Mouse (Mus musculus) small intestine, adult 2 months (tissue): ENCODE measurements at regions not wholly inside any gene's neighbourhood (a gene's known extent, or its start where the extent isn't known, plus 50 kb on each side); places are given as distances from the start of the nearest gene placed in this dataset.

Experiments used
- H3K27ac ChIP-seq: fragments of 200-500 bp; 2 replicates; pipeline ENCODE4 v1.5.1; 2012; ENCODE audit warnings: low read depth, low read length, control low read depth, inconsistent platforms; ENCODE audit not compliant: insufficient read depth
- H3K27me3 ChIP-seq: fragments of 200-500 bp; 2 replicates; pipeline ENCODE4 v1.6.1; 2012; ENCODE audit warnings: mild to moderate bottlenecking, moderate library complexity, low read length, inconsistent platforms; ENCODE audit not compliant: control insufficient read depth, insufficient read depth
- H3K36me3 ChIP-seq: fragments of 200-500 bp; 2 replicates; pipeline ENCODE4 v1.6.1; 2012; ENCODE audit warnings: mild to moderate bottlenecking, low read length, control low read depth, inconsistent platforms; ENCODE audit not compliant: control insufficient read depth, insufficient read depth
- H3K4me1 ChIP-seq: fragments of 200-500 bp; 2 replicates; pipeline ENCODE4 v1.6.1; 2012; ENCODE audit warnings: low read length, inconsistent platforms, mixed read lengths; ENCODE audit not compliant: control insufficient read depth, insufficient read depth, insufficient read length
- H3K4me3 ChIP-seq: fragments of 200-500 bp; 2 replicates; pipeline ENCODE4 v1.5.1; 2012; ENCODE audit warnings: low read depth, mild to moderate bottlenecking, control low read depth, inconsistent platforms, low read length, moderate library complexity
- CTCF ChIP-seq: fragments of 200-500 bp; IDR thresholded peaks from 2 replicates; pipeline ENCODE4 v1.5.1; 2012; ENCODE audit warnings: low read depth, mild to moderate bottlenecking, control low read depth, inconsistent platforms, low read length, moderate library complexity, mixed read lengths; ENCODE audit not compliant: insufficient replicate concordance, insufficient read length; ENCODE audit errors: extremely low read depth
- POLR2A ChIP-seq: fragments of 200-500 bp; IDR thresholded peaks from 2 replicates; pipeline ENCODE4 v1.6.1; 2012; ENCODE audit warnings: low read depth, mild to moderate bottlenecking, control low read depth, inconsistent platforms, low read length, moderate library complexity
- WGBS: fragments of 180-500 bp; shearing (Covaris S2); methylation state at CpG from one replicate; pipeline ENCODE4 v1.1.7; 2018; 5-methylcytosine and 5-hydroxymethylcytosine counted together

DNA sequence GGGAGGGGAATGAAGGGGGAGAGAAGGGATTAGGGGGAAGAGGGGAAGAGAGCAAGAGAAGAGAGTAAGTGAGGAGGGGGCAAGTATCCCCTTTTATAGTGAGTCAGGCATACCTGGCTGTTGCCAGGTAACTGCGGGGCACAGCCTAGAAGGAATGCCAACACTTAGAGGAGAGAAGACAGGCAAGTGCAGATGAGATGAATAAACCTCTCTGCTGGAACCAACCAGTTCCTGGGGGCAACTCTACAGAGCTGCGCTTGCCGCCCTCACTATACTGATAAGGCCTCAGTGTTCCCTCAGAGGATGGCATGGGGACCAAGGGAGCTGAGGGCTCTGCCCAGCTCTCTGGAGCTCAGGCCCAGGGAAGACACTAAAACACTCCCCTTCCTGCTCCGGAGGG is 192.2 kb downstream of the Opa1 start:
- Histone ChIP-seq H3K27me3 (no peaks in the 10 kb centered on the region), H3K4me3 (no peak overlapping the region), H3K27ac (no peak overlapping the region), H3K36me3 (no peaks in the 10 kb centered on the region), H3K4me1 (peaks cover 4% of the 10 kb centered on the region; the same call in 1 of the 2 replicates)
- 77% methylated on average over 4 of the region's 4 CpGs for WGBS
- TF ChIP-seq CTCF (no peak), POLR2A (no peak)

GRCm38 (mm10) chr16:29771728-29772608 is 192.8 kb downstream of the Opa1 start:
- TF ChIP-seq CTCF (no peak), POLR2A (no peak)
- Histone ChIP-seq H3K27me3 (no peaks in the 10 kb centered on the region), H3K36me3 (no peaks in the 10 kb centered on the region), H3K4me3 (no peak overlapping the region), H3K4me1 (peaks cover 7% of the 10 kb centered on the region; the same call in 1 of the 2 replicates), H3K27ac (no peak overlapping the region)
- WGBS = 65% methylated on average over 13 of the region's 13 CpGs

DNA sequence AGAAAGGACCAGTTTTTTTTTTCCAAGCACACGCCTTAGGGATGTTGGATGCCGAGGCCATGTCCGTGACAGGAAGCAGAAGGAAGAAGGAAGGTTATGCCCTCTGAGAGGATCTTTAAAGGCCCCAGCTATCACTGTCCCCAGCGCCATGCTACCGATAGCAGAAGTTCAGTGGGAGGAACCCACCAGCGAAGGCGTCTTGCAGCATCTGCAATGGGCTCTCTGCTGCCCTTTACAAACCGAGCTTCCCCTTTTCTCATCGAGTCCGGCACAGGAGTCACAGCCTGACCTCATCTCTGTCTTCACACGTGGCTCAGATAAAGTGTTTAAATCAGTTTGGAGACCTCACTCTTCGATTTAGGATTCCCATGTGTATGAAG is 193.5 kb downstream of the Opa1 start:
- 81% methylated on average over 12 of the region's 12 CpGs for WGBS
- Histone ChIP-seq H3K27ac (no peak overlapping the region), H3K4me3 (no peak overlapping the region), H3K4me1 (peaks cover 7% of the 10 kb centered on the region; the same call in 1 of the 2 replicates), H3K36me3 (no peaks in the 10 kb centered on the region), H3K27me3 (no peaks in the 10 kb centered on the region)
- no peak for TF ChIP-seq CTCF
- TF ChIP-seq POLR2A = no peak

- peaks cover 7% of the 10 kb centered on the region; the same call in 1 of the 2 replicates for H3K4me1 ChIP-seq
- TF ChIP-seq CTCF = no peak
- no peak for TF ChIP-seq POLR2A
- H3K27me3 ChIP-seq = no peaks in the 10 kb centered on the region
- no peaks in the 10 kb centered on the region for H3K36me3 ChIP-seq
- WGBS = 94% methylated on average over 6 of the region's 6 CpGs
- no peak overlapping the region for H3K27ac ChIP-seq
- H3K4me3 ChIP-seq = no peak overlapping the region
These were observed 193.9 kb downstream of the Opa1 start for GRCm38 (mm10) chr16:29773056-29773455.

- WGBS = 38% methylated on average over 2 of the region's 2 CpGs
- Histone ChIP-seq H3K4me1 (peaks cover 7% of the 10 kb centered on the region; the same call in 1 of the 2 replicates), H3K4me3 (no peak overlapping the region), H3K27me3 (no peaks in the 10 kb centered on the region), H3K27ac (no peak overlapping the region), H3K36me3 (no peaks in the 10 kb centered on the region)
- TF ChIP-seq CTCF = no peak
- no peak for TF ChIP-seq POLR2A
These were observed 195.8 kb downstream of the Opa1 start for GRCm38 (mm10) chr16:29774949-29775348.

- Histone ChIP-seq H3K27ac (no peak overlapping the region), H3K4me3 (no peak overlapping the region), H3K27me3 (no peaks in the 10 kb centered on the region), H3K36me3 (no peaks in the 10 kb centered on the region), H3K4me1 (peaks cover 7% of the 10 kb centered on the region; the same call in 1 of the 2 replicates)
- no peak for TF ChIP-seq POLR2A
- TF ChIP-seq CTCF = no peak
- WGBS = 94% methylated on average over 5 of the region's 5 CpGs
These were observed 196.7 kb downstream of the Opa1 start for GRCm38 (mm10) chr16:29775879-29776278.

- WGBS = 18% methylated on average over 4 of the region's 4 CpGs
- TF ChIP-seq POLR2A = no peak; the same call in 1 of the 2 replicates
- no peak for TF ChIP-seq CTCF
- H3K36me3 ChIP-seq = no peaks in the 10 kb centered on the region
- no peaks in the 10 kb centered on the region for H3K27me3 ChIP-seq
- H3K27ac ChIP-seq = 0 out of 2 replicates have a peak overlapping the region, but pooled peaks have one; percentile 40
- H3K4me1 ChIP-seq = peaks cover 18% of the 10 kb centered on the region
- no peak overlapping the region for H3K4me3 ChIP-seq
These were observed 203.3 kb downstream of the Opa1 start for GRCm38 (mm10) chr16:29782441-29782840.
